Mouse (Mus musculus): Measurements from ENCODE around the gene Wdr73. TPM values are rescaled to one million over a fixed set of nuclear protein-coding genes. Genes with fewer than 3 reads are reported as not detected.

Wdr73 gene
- total RNA-seq, 2 experiments from 2014 or later = 23.6 to 31.5 TPM

DNA sequence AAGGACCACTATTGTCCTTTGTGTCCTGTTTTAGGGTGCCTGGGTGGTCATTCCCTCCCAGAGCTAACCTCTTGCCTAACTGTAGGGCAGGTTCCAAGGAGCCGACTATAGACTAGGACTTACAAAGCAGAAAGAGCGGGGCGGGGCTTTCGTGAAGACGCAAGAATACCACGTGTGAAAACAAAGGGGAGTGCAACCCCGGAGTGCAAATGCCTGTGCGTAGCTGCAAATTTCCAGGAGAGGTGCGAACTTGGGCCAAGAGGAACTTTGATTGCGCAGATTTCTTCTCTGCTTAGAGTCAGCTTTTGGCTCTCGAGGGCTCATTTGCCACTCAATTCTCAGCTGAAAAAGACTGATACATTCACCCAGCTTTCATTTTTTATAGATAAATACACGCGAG lies 40.8 kb downstream of the Wdr73 start:
- peak; percentile 40 for ATAC-seq (replicated peaks; ENCODE audit: poor library complexity, severe bottlenecking)

DNA sequence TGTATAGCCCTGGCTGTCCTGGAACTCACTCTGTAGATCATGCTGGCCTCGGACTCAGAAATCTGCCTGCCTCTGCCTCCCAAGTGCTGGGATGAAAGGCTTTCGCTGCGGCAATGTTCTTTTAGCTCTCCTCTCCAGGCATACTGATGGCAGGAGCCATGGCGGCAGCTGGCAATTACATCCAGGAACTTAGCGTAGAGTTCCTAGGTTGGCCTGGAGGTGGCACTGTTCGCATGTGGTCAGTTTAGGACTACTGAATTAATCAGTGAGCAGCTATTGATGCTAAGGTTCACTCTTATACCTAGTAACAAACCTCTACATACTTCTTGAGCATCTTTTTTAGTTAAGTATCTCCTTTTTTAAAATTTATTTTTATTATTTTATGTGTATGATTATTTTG lies 43.9 kb downstream of the Wdr73 start:
- peak; percentile 61 for ATAC-seq (replicated peaks; ENCODE audit: poor library complexity, severe bottlenecking)

DNA sequence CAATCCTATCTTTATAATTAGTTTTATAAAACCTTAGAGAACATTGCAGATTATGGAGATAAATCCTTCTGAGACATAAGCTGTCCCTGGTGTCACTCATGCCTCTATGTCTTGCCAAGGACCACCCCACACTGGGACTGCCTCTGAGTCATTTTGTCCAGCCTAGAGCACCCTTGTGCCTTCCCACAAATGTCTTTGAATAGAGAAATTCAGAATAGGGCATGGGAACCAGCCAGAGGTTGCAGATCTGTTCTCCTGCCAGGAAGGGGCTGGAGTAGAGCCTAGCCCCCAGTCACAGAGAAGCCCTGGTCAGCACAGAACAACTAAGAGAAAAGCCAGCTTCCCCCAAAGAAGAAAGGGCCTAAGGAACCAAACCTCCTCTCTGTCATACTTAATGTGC lies 45.8 kb downstream of the Wdr73 start:
- ATAC-seq (replicated peaks; ENCODE audit: poor library complexity, severe bottlenecking) = no peak

DNA sequence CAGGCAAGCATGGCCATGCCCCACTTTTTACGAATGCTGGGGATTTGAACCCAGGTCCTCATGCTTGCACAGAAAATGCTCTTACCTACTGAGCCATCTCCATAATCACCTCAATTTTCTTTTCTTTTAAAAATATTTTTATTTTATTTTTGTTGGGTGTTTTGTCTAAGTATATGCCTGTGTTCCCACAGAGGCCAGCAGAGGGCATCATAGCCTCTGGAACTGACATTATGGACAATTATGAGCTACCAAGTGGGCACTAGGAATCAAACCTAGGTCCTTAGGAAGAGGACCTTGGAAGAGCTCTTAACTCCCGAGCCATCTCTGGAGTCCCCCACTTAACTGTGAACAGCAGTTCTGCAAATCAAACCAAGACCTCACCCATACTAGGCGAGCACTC lies 47.9 kb downstream of the Wdr73 start:
- no peak for ATAC-seq (replicated peaks; ENCODE audit: poor library complexity, severe bottlenecking)

DNA sequence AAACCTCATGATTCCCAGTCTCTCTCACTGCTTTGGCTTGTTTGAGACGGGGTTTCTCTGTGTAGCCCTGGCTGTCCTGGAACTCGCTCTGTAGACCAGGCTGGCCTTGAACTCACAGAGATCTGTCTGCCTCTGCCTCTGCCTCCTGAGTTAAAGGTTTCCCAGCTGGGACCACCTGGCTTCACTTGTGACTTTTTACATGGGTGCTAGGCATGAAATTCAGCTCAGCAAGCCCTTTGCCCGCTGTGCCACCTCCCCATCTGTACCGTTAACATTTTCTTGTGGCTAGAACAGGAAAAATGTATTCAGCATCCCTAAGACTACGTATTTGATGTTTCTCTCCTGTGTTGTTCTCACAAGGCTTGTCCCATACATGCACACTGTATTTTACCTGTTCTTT lies 50.5 kb downstream of the Wdr73 start:
- no peak for ATAC-seq (replicated peaks; ENCODE audit: poor library complexity, severe bottlenecking)

DNA sequence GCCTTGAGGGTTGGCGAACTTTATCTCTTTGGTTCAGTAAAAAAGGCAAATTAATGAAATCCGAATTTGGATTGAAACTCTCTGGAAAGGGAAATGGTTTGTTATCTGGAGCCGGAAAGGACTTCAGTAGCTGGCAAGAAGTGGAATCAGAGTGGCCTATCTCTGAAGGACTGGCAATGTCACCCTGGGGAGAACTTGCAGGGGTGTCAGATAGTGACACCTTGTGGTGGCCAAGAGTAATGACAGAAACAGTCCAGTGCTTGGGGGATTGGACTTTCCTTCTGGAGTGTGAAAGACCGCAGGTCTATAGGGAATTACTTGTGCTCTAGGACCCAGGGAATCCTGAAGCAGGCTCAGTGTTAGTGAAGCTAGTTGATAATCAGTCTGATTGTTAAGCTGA lies 51.4 kb downstream of the Wdr73 start:
- peak; percentile 90 for ATAC-seq (replicated peaks; ENCODE audit: poor library complexity, severe bottlenecking)

DNA sequence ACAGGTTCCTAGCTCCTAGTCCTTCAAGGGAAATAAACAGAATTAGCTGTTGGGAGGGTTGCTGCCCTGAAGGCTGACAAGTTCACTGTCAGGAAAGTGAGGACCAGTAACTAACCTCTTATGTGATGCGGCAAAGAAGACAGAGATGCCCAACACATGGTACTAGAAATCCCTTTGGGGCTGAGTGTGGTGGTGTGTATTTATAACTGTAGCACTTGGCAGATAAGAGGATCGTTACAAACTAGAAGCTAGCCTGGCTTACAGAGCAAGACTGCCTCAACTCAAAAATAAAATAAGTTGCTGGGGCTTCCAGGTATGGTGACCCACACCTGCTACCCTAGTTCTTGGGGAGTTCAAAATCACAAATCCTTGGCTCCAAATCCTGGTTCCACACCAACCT lies 51.8 kb downstream of the Wdr73 start:
- no peak for ATAC-seq (replicated peaks; ENCODE audit: poor library complexity, severe bottlenecking)

DNA sequence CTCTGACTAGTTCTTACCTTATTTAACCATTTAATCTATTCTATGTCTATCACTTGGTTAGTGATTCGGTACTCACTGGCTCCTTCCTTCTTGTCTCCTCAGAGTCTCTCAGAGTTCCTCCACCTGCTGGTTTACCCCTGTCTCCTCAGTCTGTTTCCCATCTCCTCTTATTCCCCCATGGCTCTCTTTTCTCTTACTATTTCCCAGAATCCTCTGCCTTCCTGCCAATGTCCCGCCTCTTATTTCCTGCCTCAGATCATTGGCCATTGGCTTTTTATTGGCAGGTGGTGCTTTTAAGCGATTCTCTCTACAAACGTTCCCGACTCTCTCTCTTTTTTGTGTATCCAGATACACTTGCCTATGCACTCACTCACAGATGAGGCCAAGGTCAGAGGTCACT lies 54.4 kb downstream of the Wdr73 start:
- no peak for ATAC-seq (replicated peaks; ENCODE audit: poor library complexity, severe bottlenecking)

DNA sequence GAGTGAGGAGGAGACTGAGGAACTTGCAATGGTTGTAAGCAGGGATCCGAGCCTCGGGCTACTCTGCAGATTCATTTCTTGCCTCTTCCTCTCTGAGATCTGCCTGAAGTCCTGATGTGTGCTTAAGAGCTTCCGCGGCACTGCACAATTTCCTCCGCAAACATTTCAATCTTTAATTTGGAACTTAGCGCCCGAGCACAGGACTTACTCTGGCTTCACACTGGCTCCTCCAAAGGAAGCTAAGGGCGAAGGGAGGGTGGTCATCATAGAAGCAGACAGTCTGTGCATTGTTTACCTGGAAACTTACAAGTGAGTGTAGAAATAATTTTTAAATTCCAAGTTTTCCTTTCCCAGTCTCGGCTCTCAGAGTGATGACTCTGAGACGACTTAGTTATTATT lies 54.8 kb downstream of the Wdr73 start:
- no peak for ATAC-seq (replicated peaks; ENCODE audit: poor library complexity, severe bottlenecking)

DNA sequence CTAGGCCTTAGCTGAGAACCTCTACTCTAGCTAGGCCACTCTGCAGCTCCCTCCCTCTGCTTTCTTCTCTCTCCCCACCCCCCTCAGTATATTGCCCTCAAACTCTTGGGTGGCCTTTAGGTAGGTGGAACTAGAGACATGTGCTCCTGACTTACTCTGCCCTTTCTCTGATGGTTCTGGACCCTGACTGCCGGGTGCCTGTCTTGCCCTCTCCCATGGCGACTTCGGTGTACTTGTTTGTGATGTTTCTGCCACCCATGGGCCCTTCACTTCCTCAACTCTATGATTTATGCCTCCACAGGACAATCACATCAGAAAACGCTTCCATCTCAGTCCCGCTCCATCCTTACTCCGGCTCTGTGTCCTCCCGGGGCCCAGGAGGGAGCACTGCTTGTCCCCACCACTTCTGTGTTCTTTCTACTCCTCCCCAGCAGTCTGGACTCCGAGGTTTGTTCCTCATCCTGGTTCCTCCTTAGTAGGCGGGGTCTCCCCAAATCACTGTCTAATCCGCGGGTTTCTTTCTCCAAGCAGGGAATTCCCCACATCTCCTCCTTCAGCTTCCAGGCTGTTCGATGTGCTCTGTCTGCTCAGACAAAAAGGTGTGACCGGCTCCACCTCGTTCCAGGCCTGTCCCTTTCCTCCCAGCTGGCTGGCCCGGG lies 55.3 kb downstream of the Wdr73 start:
- ATAC-seq (replicated peaks; ENCODE audit: poor library complexity, severe bottlenecking) = peak; percentile 62

DNA sequence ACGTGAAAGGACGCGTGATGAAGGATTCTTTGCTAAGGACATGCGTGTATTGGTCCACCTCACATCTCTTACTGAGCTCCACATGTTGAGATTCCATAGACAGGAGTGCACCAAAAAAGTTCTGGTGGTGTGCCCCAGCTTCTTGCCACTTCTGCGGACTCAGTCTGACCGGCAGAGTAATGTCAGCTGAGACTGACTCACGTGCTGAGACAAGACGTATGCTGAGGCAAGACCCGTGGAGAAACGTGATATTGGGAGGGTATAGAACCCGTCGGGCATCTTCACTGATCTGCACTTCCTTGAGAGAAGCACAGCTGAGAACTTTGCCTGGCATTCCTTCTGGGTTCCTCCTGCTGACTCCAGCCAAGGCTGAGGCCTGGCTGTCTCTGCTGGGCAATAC lies 56.4 kb downstream of the Wdr73 start:
- no peak for ATAC-seq (replicated peaks; ENCODE audit: poor library complexity, severe bottlenecking)

DNA sequence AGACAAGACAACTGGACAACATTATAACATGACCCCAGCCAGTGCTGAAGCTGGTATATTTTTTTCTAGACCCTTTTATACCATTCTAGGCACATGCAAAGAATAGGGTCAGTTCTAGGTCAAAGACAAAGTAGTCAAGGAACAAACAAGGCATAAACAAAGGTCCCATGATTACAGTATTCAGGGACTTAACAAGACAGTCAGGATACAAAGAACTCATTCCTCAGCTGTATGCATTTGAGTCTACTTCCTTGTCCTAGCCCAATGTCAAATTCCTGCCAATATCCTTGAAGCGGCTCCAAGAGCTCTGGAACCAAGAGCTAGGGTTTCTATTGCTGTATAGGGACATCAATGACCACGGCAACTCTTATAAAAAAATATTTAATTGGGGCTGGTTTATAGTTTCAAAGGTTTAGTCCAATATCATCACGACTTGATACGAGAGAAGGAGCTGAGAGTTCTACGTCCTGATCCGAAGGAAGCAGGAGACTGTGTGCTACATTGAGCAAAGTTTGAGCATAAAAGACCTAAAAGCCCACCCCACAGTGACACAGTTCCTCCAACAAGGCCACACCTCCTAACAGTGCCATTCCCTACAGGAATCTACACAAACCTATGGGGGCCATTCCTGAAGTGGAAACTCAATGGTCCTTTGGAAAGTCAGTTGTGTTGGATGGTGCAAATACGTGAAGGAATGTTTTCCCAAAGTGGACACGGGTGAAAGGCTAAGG lies 57.0 kb downstream of the Wdr73 start:
- no peak for ATAC-seq (replicated peaks; ENCODE audit: poor library complexity, severe bottlenecking)

DNA sequence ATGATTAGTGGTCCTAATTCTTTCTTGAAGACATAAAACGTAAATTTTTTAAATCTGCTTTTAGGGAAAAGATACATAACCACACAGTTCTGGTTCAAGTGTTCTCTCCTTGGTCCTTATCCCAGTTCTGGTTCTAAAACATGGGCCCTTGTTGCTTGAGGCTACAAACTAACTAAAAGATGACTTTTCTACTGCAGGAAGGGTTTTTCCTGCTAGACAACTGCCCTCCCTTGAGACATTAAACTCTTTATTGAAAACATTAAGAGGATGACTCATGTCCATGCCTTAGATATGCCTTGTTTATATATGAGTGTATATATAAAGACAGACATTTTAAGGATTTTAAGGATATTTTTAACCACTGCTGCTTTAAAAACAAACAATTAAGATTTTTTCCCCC lies 57.9 kb downstream of the Wdr73 start:
- ATAC-seq (replicated peaks; ENCODE audit: poor library complexity, severe bottlenecking) = no peak

DNA sequence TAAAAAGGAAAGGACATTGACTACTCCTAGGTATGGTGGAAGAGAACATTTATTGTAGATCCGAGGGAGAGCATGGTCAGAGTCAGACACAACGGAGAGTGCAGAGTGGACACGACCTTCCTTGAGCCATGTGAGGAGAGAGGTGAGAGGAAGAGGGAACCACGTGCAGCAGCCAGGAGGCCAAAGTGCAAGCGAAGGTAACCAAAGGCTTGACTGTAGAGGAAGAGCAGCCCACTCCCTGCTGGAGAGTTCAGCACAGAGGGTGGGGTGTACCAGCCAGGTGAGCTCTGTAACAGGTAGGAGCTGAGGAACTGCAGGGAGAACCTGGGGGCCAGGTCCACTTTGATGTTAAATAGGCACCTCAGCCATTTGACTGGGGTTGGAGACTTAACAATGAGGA lies 58.9 kb downstream of the Wdr73 start:
- ATAC-seq (replicated peaks; ENCODE audit: poor library complexity, severe bottlenecking) = no peak

DNA sequence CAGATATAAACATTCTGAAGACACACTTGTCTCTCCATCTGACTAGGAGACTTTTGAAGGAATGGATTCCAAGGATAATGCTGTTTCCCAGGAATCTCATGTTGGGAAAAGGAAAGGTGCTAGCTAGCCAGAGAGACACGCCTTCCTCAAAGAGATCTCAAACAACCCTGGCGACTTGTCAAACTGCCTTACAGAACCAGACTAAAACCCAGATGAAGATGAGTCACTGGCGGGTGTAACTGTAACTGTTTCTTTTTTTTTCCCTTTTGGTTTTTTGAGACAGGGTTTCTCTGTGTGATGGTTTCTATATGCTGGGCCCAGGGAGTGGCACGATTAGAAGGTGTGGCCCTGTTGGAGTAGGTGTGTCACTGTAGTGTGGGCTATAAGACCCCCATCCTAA lies 60.1 kb downstream of the Wdr73 start:
- ATAC-seq (replicated peaks; ENCODE audit: poor library complexity, severe bottlenecking) = no peak

Other genes starting within 250 kb of the Wdr73 start
- 21.7 and 33.0 TPM in 2 replicates for gene Crtc3, start 212.4 kb downstream of the Wdr73 start, total RNA-seq (2014; fragmentation: Nextera tagmentation)
- gene Crtc3, start 212.4 kb downstream of the Wdr73 start, total RNA-seq (2017) = 6.2 and 6.8 TPM in 2 replicates
- 89.6 and 92.9 TPM in 2 replicates for gene Iqgap1, start 75.3 kb downstream of the Wdr73 start, total RNA-seq (2014; fragmentation: Nextera tagmentation)
- gene Iqgap1, start 75.3 kb downstream of the Wdr73 start, total RNA-seq (2017) = 85.5 and 95.4 TPM in 2 replicates
- 5.5 and 6.4 TPM in 2 replicates for gene Zscan2, start 40.3 kb downstream of the Wdr73 start, total RNA-seq (2014; fragmentation: Nextera tagmentation)
- gene Zscan2, start 40.3 kb downstream of the Wdr73 start, total RNA-seq (2017) = 5.6 and 6.9 TPM in 2 replicates
- 5.0 TPM in 1 of 2 replicates, not detected in the other for gene Nmb, start 3.8 kb upstream of the Wdr73 start, total RNA-seq (2014; fragmentation: Nextera tagmentation)
- gene Nmb, start 3.8 kb upstream of the Wdr73 start, total RNA-seq (2017) = 1.4 TPM in 1 of 2 replicates, not detected in the other
- 144 and 167 TPM in 2 replicates for gene Sec11a, start 46.5 kb upstream of the Wdr73 start, total RNA-seq (2014; fragmentation: Nextera tagmentation)
- 393 and 465 TPM in 2 replicates for gene Sec11a, start 46.5 kb upstream of the Wdr73 start, total RNA-seq (2017)
- 26.4 and 37.5 TPM in 2 replicates for gene Zfp592, start 92.4 kb upstream of the Wdr73 start, total RNA-seq (2014; fragmentation: Nextera tagmentation)
- 21.8 and 24.4 TPM in 2 replicates for gene Zfp592, start 92.4 kb upstream of the Wdr73 start, total RNA-seq (2017)
- gene Alpk3, start 156.3 kb upstream of the Wdr73 start, total RNA-seq (2014; fragmentation: Nextera tagmentation) = 0.19 and 2.2 TPM in 2 replicates
- 0.62 and 0.73 TPM in 2 replicates for gene Alpk3, start 156.3 kb upstream of the Wdr73 start, total RNA-seq (2017)
- gene Slc28a1, start 213.5 kb upstream of the Wdr73 start, total RNA-seq (2014; fragmentation: Nextera tagmentation) = not detected in 2 replicates
- gene Slc28a1, start 213.5 kb upstream of the Wdr73 start, total RNA-seq (2017) = not detected in 2 replicates

All from granulocyte monocyte progenitor cell, adult 5-6 weeks (primary cell).